Comparison of ENCODE assay signal across 11 mouse cellular contexts in the genomic region with DNA sequence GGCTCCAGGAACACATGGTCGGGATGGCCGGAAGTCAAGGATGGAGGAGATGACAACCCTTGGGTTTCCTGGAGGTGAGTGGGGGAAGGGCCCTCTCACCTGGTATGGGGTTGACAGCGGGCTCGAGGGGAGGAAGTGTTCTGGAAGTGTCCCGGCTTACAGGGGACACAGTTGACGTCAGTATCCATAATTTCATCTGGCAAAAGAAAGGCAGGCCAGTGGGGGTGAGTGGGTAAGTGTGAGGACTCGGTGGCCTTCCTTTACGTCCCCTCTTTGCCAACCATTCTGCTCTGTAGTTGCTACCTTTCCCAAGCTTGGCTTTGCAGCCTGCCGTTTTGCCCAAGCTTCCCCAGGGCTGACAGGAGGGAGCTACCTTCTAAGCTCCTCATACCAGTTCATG. TPM values are rescaled to one million over a fixed set of nuclear protein-coding genes. Genes with fewer than 3 reads are reported as not detected.
A peak's percentile ranks its signal among the peaks of the same experiment; 100 is the strongest.
DNase-seq lines count a peak whose midpoint lies in the region; ATAC-seq and TF ChIP-seq lines count a peak whose summit lies in the region.
"Had no signal": no experiment of that assay in that cellular context is flagged by ENCODE, and none has a peak within 500 bp of the region (broad histone marks: within the 10 kb centered on the region; RNA-seq: fewer than 3 reads in every experiment).

No protein-coding gene starts in this region.

- H3K9ac ChIP-seq in kidney, embryonic 14.5 days (ENCODE audit: low read depth, low read length) = no peak overlapping the region
- H3K9ac ChIP-seq in embryonic facial prominence, embryonic 11.5 days (replicated peaks; ENCODE audit: low read length) = no peak overlapping the region
- H3K9ac ChIP-seq in hindbrain, embryonic 12.5 days = no peak overlapping the region
- H3K9ac ChIP-seq in liver, embryonic 14.5 days (replicated peaks) = no peak overlapping the region
- H3K9ac ChIP-seq: forebrain, embryonic 15.5 days had no signal

- ATAC-seq in kidney, embryonic 14.5 days (ENCODE audit: low FRiP score, low TSS enrichment) = no peak
- ATAC-seq in embryonic facial prominence, embryonic 11.5 days (replicated peaks; ENCODE audit: insufficient number of reproducible peaks, low FRiP score, low TSS enrichment, low read depth) = no peak
- no peak for ATAC-seq in hindbrain, embryonic 12.5 days (ENCODE audit: low FRiP score)
- ATAC-seq in liver, embryonic 14.5 days (ENCODE audit: insufficient read depth) = no peak
- no peak for ATAC-seq in frontal cortex, adult (ENCODE audit: low TSS enrichment)

- no peak for DNase-seq in kidney, adult 11 months
- no peak for DNase-seq in embryonic facial prominence, embryonic 11.5 days (ENCODE audit: low spot score)
- DNase-seq in liver, embryonic 14.5 days (ENCODE audit: low read depth in 3 of 3, low spot score in 3 of 3) = no peak
- DNase-seq in right cerebral cortex, adult 18-20 months = no peak
- no peak for DNase-seq in left cerebral cortex, adult 2 months (ENCODE audit: extremely low spot score in 1 of 2, low spot score in 2 of 2)
- DNase-seq: cerebellum, adult 9-11 months; spleen, adult 18-20 months had no signal

- H3K4me1 ChIP-seq in kidney, embryonic 14.5 days (ENCODE audit: control insufficient read depth, insufficient read depth, low read length) = peaks cover 19% of the 10 kb centered on the region; the same call in 1 of the 2 replicates
- peaks cover 4% of the 10 kb centered on the region; the same call in 1 of the 2 replicates for H3K4me1 ChIP-seq in embryonic facial prominence, embryonic 11.5 days (ENCODE audit: control insufficient read depth, insufficient read depth, low read length)
- peaks cover 23% of the 10 kb centered on the region for H3K4me1 ChIP-seq in hindbrain, embryonic 12.5 days
- peaks cover 0 to 4% of the 10 kb centered on the region in 2 experiments; a peak in 1 of 4 replicates for H3K4me1 ChIP-seq in liver, embryonic 14.5 days (replicated peaks; ENCODE audit: control insufficient read depth in 2 of 2, insufficient read depth in 2 of 2, low read length in 1 of 2)

- WGBS in kidney, embryonic 14.5 days = 84% methylated on average over 9 of the region's 9 CpGs
- 88% methylated on average over 9 of the region's 9 CpGs for WGBS in embryonic facial prominence, embryonic 11.5 days
- 80% methylated on average over 9 of the region's 9 CpGs for WGBS in hindbrain, embryonic 12.5 days
- WGBS in liver, embryonic 14.5 days (ENCODE audit: insufficient replicate concordance) = 64% methylated on average over 9 of the region's 9 CpGs

- peaks cover 11% of the 10 kb centered on the region; the same call in 1 of the 2 replicates for H3K36me3 ChIP-seq in kidney, embryonic 14.5 days (ENCODE audit: control insufficient read depth, insufficient read depth, low read length)
- no peaks in the 10 kb centered on the region for H3K36me3 ChIP-seq in embryonic facial prominence, embryonic 11.5 days (replicated peaks; ENCODE audit: control insufficient read depth, insufficient read depth, low read depth, low read length)
- H3K36me3 ChIP-seq in hindbrain, embryonic 12.5 days = no peaks in the 10 kb centered on the region
- H3K36me3 ChIP-seq in liver, embryonic 14.5 days (replicated peaks; ENCODE audit: control insufficient read depth, insufficient read depth, low read depth) = no peaks in the 10 kb centered on the region; the same call in 1 of the 2 replicates
- H3K36me3 ChIP-seq: forebrain, embryonic 15.5 days had no signal

- H3K4me2 ChIP-seq in kidney, embryonic 14.5 days (replicated peaks; ENCODE audit: low read depth, low read length) = peak overlapping the region; percentile 71
- H3K4me2 ChIP-seq in embryonic facial prominence, embryonic 11.5 days (ENCODE audit: low read depth, low read length) = no peak overlapping the region
- H3K4me2 ChIP-seq in hindbrain, embryonic 12.5 days (replicated peaks) = no peak overlapping the region
- peak overlapping the region; percentile 52 for H3K4me2 ChIP-seq in liver, embryonic 14.5 days (ENCODE audit: low read depth)

- intact Hi-C loops in left cerebral cortex, adult 2 months (cut with DNase I) = no loop called here

- TF ChIP-seq EP300 in liver, embryonic 14.5 days (IDR thresholded peaks at IDR 0.05; ENCODE audit: low read depth) = no peak

- peak overlapping the region; percentile 57 for H3K4me3 ChIP-seq in kidney, embryonic 14.5 days (ENCODE audit: low read length)
- H3K4me3 ChIP-seq in embryonic facial prominence, embryonic 11.5 days (ENCODE audit: low read depth, low read length) = peak overlapping the region; percentile 41; the same call in 1 of the 2 replicates
- H3K4me3 ChIP-seq in hindbrain, embryonic 12.5 days = peak overlapping the region; percentile 35; the same call in 1 of the 2 replicates
- H3K4me3 ChIP-seq in liver, embryonic 14.5 days (ENCODE audit: insufficient read depth in 1 of 2, low read depth in 2 of 2, low read length in 2 of 2) = no peak overlapping the region; a peak in 1 of 4 replicates
- H3K4me3 ChIP-seq in left cerebral cortex, adult 2 months = no peak overlapping the region

- TF ChIP-seq CTCF in liver, embryonic 14.5 days (IDR thresholded peaks at IDR 0.05; ENCODE audit: low read depth) = no peak
- TF ChIP-seq CTCF in left cerebral cortex, adult 2 months (IDR thresholded peaks at IDR 0.05) = no peak

- H3K27me3 ChIP-seq in kidney, embryonic 14.5 days (ENCODE audit: control insufficient read depth, insufficient read depth, low read length) = no peaks in the 10 kb centered on the region
- H3K27me3 ChIP-seq in embryonic facial prominence, embryonic 11.5 days (ENCODE audit: control insufficient read depth, insufficient read depth, low read length) = no peaks in the 10 kb centered on the region
- peaks cover 10% of the 10 kb centered on the region for H3K27me3 ChIP-seq in hindbrain, embryonic 12.5 days
- H3K27me3 ChIP-seq in liver, embryonic 14.5 days (ENCODE audit: control insufficient read depth, insufficient read depth, low read length) = peaks cover 2% of the 10 kb centered on the region; the same call in 1 of the 2 replicates
- H3K27me3 ChIP-seq: forebrain, embryonic 15.5 days had no signal

- no peak overlapping the region for H3K27ac ChIP-seq in kidney, embryonic 14.5 days (ENCODE audit: low read depth, low read length)
- no peak overlapping the region for H3K27ac ChIP-seq in embryonic facial prominence, embryonic 11.5 days (replicated peaks; ENCODE audit: low read depth, low read length)
- H3K27ac ChIP-seq in hindbrain, embryonic 12.5 days = no peak overlapping the region
- H3K27ac ChIP-seq in liver, embryonic 14.5 days = no peak overlapping the region
- H3K27ac ChIP-seq in left cerebral cortex, adult 2 months = no peak overlapping the region
- H3K27ac ChIP-seq: forebrain, embryonic 15.5 days had no signal

- H3K9me3 ChIP-seq in kidney, embryonic 14.5 days (ENCODE audit: control insufficient read depth, low read length) = no peaks in the 10 kb centered on the region
- no peaks in the 10 kb centered on the region for H3K9me3 ChIP-seq in embryonic facial prominence, embryonic 11.5 days (replicated peaks; ENCODE audit: control insufficient read depth, low read length)
- H3K9me3 ChIP-seq in hindbrain, embryonic 12.5 days (replicated peaks) = no peaks in the 10 kb centered on the region
- no peaks in the 10 kb centered on the region for H3K9me3 ChIP-seq in liver, embryonic 14.5 days (ENCODE audit: control insufficient read depth, low read length)
- H3K9me3 ChIP-seq: forebrain, embryonic 15.5 days had no signal

RNA-seq across cellular contexts. Expression of gene Ltbr, which starts 1.5 kb away (rescaled TPM):
- 54.0 and 54.3 TPM in 2 replicates for polyA plus RNA-seq in kidney, embryonic 14.5 days (2014; fragmentation: Nextera tagmentation; extraction: Ambion mirVana)
- 22.8 and 24.3 TPM in 2 replicates for polyA plus RNA-seq in embryonic facial prominence, embryonic 11.5 days (2014; fragmentation: Nextera tagmentation; extraction: Ambion mirVana)
- polyA plus RNA-seq in hindbrain, embryonic 12.5 days (2016; fragmentation: Nextera tagmentation; extraction: Ambion mirVana) = 19.6 and 20.6 TPM in 2 replicates
- polyA plus RNA-seq in liver, embryonic 14.5 days (2012; rRNA removed) = 12.3 and 12.5 TPM in 2 replicates
- 15.2 and 15.7 TPM in 2 replicates for polyA plus RNA-seq in liver, embryonic 14.5 days (2014; fragmentation: Nextera tagmentation; extraction: Ambion mirVana)
- 1 to 10 TPM; 7.9 to 9.1 TPM for total RNA-seq in left cerebral cortex, adult 2 months (2021)

RNA-seq across cellular contexts. Expression of gene Scnn1a, which starts 8.3 kb away (rescaled TPM):
- polyA plus RNA-seq in kidney, embryonic 14.5 days (2014; fragmentation: Nextera tagmentation; extraction: Ambion mirVana) = 2.5 and 3.3 TPM in 2 replicates
- 0.88 and 1.1 TPM in 2 replicates for polyA plus RNA-seq in embryonic facial prominence, embryonic 11.5 days (2014; fragmentation: Nextera tagmentation; extraction: Ambion mirVana)
- 0.48 and 0.49 TPM in 2 replicates for polyA plus RNA-seq in hindbrain, embryonic 12.5 days (2016; fragmentation: Nextera tagmentation; extraction: Ambion mirVana)
- polyA plus RNA-seq in liver, embryonic 14.5 days (2012; rRNA removed) = 0.34 and 0.40 TPM in 2 replicates
- 0.34 and 0.36 TPM in 2 replicates for polyA plus RNA-seq in liver, embryonic 14.5 days (2014; fragmentation: Nextera tagmentation; extraction: Ambion mirVana)
- total RNA-seq in left cerebral cortex, adult 2 months (2021) = 1 to 10 TPM; 2.5 to 2.7 TPM

RNA-seq across cellular contexts. Expression of gene Tuba3a, which starts 26.3 kb away (rescaled TPM):
- polyA plus RNA-seq in kidney, embryonic 14.5 days (2014; fragmentation: Nextera tagmentation; extraction: Ambion mirVana) = 0.29 TPM in 1 of 2 replicates, not detected in the other
- 0.22 TPM in 1 of 2 replicates, not detected in the other for polyA plus RNA-seq in embryonic facial prominence, embryonic 11.5 days (2014; fragmentation: Nextera tagmentation; extraction: Ambion mirVana)
- 0.16 TPM in 1 of 2 replicates, not detected in the other for polyA plus RNA-seq in hindbrain, embryonic 12.5 days (2016; fragmentation: Nextera tagmentation; extraction: Ambion mirVana)
- polyA plus RNA-seq in liver, embryonic 14.5 days (2012; rRNA removed) = not detected in 2 replicates
- not detected in 2 replicates for polyA plus RNA-seq in liver, embryonic 14.5 days (2014; fragmentation: Nextera tagmentation; extraction: Ambion mirVana)
- total RNA-seq in left cerebral cortex, adult 2 months (2021) = not detected
- polyA plus RNA-seq: forebrain, embryonic 15.5 days had no signal

RNA-seq across cellular contexts. Expression of gene Tnfrsf1a, which starts 37.0 kb away (rescaled TPM):
- polyA plus RNA-seq in kidney, embryonic 14.5 days (2014; fragmentation: Nextera tagmentation; extraction: Ambion mirVana) = 67.1 and 69.3 TPM in 2 replicates
- polyA plus RNA-seq in embryonic facial prominence, embryonic 11.5 days (2014; fragmentation: Nextera tagmentation; extraction: Ambion mirVana) = 36.6 and 39.5 TPM in 2 replicates
- polyA plus RNA-seq in hindbrain, embryonic 12.5 days (2016; fragmentation: Nextera tagmentation; extraction: Ambion mirVana) = 29.9 and 32.6 TPM in 2 replicates
- polyA plus RNA-seq in liver, embryonic 14.5 days (2012; rRNA removed) = 15.4 and 16.8 TPM in 2 replicates
- polyA plus RNA-seq in liver, embryonic 14.5 days (2014; fragmentation: Nextera tagmentation; extraction: Ambion mirVana) = 19.8 and 21.1 TPM in 2 replicates
- 10 to 100 TPM; 10.8 to 11.1 TPM for total RNA-seq in left cerebral cortex, adult 2 months (2021)

Comparison
In these comparisons a context has a peak if more than half of its experiments do, and no peak if none do; other contexts are left out.
1. H3K4me2 ChIP-seq: peak in kidney, embryonic 14.5 days (single experiment) and liver, embryonic 14.5 days (single experiment); none in embryonic facial prominence, embryonic 11.5 days (single experiment) and hindbrain, embryonic 12.5 days (single experiment).
2. H3K4me3 ChIP-seq: peak in kidney, embryonic 14.5 days (single experiment), embryonic facial prominence, embryonic 11.5 days (single experiment) and hindbrain, embryonic 12.5 days (single experiment); none in liver, embryonic 14.5 days (0 of 2) and left cerebral cortex, adult 2 months (single experiment).